Mouse (Mus musculus) lung, adult 18-20 months (tissue): ENCODE results near the gene Gm26938.
A peak's percentile ranks its signal among the peaks of the same experiment; 100 is the strongest.

Source experiments
- DNase-seq, 2 experiments: peaks; one replicate each; pipeline ENCODE4 v3.0.0; 2022; ENCODE audit warnings: mixed read lengths in 2 of 2

Gene Gm26938

DNA sequence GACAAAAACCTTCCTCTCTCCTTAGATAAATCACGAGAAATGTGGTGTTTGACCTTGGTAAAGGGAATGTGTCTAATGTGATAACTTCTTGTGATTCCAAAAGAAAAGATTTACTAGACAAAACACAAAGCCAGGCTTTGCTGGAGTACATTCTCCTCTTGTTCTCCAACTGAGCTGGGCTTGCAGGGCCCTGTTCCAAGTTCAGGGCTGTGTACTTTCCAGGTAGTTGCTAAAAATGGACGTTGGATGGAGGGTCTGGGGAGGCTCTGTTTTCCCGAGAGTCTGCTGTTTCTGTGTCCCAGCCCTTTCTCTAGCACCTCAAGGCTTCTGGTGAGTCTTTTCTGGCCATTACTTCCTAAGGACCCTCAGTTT lies 33.3 kb downstream of the Gm26938 start:
- DNase-seq = no peak

GRCm38 (mm10) chr5:139792159-139792775 lies 33.9 kb downstream of the Gm26938 start:
- DNase-seq = no peak

DNA sequence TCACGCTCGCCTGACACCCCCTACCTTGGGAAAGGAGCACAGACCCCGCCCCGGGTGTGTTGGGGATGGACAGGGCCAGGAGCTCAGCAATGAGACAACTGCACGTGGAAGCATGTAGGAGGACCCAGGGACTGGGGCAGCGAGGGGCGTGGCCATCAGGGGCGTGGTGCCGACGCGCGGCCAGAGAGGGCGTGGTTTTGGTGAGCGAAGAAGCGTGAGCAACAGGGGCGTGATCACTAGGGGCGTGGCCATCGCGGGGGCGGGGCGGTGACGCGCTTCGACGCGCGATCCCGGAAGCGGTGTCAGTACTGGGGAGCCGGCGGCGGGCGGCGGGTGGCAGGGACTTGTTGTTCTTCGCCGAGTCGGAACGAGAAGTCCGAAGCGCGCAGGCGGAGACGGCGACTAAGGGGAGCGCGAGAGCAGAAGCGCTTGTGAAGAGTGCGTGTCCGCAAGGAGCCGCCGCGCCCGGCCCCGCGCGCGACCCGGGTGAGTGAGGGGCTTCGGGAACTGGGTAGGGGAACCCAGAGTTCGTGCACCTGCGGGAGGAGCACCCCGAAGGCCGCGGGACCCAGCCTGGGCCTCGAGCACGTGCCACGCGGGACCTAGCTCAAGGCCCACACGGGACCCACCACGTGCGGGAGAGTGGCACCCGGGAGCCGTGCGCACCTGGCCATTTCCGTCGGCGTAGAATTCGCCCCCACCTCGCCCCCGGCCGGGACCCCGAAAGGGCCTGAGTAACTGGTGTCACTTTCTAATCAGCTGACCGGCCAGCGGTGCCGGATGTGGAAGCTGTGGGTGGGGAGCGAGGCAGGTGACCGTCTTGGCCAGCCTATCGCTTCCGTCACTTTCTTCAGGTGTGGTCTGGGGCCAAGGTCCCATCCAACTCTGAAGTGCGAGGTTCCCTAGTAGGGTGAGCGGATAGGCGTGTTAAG lies 34.7 kb downstream of the Gm26938 start, which contains the start of gene Mafk:
Gene Mafk, plus strand, starts transcription at position 287 of the 932 bp plus-strand sequence.
- peak; percentile 98 for DNase-seq

DNA sequence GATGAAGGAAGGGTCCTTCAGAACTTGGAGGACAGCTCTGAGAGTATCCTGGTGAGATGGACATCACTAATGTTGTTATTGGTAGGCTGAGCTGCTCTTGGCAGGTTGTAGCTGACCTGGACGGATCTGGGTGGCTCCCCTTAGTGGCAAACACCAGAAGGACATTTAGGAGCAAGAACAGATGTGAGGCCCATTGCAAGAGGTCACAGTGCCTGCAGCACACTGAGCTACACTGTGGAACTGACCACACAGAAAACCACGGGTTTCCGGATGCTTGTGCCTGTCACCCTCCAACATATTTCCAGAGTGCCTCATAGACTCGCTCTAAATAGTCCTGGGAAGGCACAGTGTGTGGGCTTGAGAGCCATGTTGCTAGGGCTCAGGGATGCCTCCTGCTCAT lies 36.7 kb downstream of the Gm26938 start:
- DNase-seq = no peak

GRCm38 (mm10) chr5:139781406-139781805 lies 44.8 kb downstream of the Gm26938 start:
- no peak for DNase-seq

GRCm38 (mm10) chr5:139776966-139777365 lies 49.2 kb downstream of the Gm26938 start:
- DNase-seq = no peak

GRCm38 (mm10) chr5:139775216-139775926 lies 50.8 kb downstream of the Gm26938 start, which contains the start of gene Ints1:
Gene Ints1 (minus strand): TSS chr5:139775674.
- DNase-seq = peak; percentile 94 to 95

- DNase-seq = no peak
These were observed 58.0 kb downstream of the Gm26938 start for GRCm38 (mm10) chr5:139768216-139768615.

GRCm38 (mm10) chr5:139764296-139764695 lies 61.9 kb downstream of the Gm26938 start:
- DNase-seq = no peak

- DNase-seq = no peak
These were observed 68.1 kb downstream of the Gm26938 start for GRCm38 (mm10) chr5:139758096-139758495.
